Mouse (Mus musculus) spleen, adult 18-20 months (tissue): ENCODE data around the gene Dusp3.
"Not testable (repeated sequence)": the region's sequence is repeated elsewhere in the genome, so short reads cannot be mapped to it uniquely, and the experiment has no call there.

Source experiments
- DNase-seq, 2 experiments: peaks; one replicate each; pipeline ENCODE4 v3.0.0; 2022; ENCODE audit warnings: mixed read lengths in 2 of 2

Dusp3 gene

DNA sequence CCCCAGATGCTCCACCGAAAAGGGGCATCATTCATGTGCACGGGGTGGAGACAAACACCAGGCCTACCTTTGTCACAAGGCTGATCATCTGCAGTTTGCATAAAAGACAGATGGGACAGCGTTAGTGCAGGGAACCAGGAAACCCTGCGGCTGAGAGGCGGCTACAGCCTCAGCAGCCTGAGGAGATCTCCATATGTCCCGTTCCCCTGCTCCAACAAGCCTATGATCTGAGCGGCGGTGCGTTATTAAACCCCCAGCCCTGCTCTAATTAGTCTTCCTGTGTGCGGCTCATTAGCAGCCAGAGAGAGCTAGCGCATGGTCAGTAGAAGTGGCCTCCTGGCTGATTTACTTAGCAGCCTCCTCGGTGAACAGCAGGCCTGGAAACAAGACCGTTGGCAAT is 23.3 kb upstream of the Dusp3 start:
- DNase-seq, result no peak

DNA sequence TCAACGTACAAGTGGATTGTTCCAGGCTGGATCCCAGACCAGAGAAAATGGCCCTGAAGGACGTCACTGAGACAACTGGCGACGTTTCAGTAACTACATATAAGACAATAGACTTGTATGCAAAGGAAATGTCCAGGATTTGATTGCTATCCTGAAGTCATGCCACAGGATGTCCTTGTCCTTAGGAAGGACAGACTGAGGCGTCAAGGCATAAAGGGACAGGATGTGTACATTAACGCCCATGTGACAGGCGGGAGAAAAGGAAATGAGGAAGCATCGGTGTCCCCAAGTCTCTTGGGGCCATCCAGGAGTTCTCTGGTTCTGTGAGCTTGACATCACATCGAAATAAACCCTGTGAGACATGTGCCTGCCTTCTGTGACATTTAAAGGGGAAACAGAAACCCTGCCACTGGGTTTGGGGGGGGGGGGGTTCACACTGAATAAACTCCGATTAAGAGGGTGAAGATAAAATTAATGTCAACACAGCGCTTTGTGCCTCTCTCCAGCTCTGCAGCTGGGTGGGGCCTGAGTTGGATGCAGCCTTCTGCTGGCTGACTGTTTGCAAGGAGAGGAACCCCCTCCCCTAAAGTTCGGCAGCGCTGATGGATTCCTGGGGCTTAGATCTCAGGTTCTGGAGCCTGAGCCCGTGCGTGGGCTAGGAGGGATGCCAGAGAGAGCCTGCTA is 22.3 kb upstream of the Dusp3 start:
- no peak for DNase-seq

DNA sequence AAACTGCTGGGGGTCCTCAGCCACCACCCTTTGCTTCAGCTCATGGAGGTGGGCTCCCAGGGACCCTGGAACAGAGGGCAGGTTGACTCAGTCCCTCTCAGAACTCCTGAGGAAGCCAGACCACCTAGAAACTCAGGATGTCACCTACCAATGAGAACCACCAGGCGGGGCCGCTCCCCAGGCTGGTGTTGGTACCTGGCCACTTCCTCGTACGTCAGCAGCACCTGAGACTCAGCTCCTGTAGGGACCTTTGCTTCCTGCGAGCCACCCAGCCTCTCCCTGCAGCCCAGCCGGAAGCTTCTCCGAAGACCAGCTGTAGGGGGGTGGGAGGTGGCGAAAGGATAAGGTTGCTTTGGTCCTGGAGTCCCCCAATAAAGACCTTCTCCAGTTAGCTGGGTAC is 21.6 kb upstream of the Dusp3 start:
- no peak for DNase-seq

DNA sequence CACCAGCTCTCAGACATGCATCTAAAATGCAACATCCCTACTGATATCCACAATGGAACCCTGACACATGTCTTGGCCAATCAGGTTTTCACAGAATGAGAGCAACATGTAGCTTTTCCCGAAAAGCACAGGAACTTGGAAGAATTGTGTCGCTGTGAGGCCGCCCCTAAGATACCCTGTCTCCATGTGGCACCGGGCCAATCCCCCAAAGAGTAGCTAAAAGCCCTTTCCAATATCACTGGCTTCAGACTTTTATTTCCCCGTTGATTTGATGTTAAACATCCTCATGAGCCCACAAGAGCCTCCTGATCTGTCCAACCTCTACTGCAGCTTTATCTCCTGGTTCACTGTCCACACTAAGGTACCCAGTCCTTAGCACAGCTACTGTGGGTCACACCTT is 19.9 kb upstream of the Dusp3 start:
- no peak for DNase-seq

DNA sequence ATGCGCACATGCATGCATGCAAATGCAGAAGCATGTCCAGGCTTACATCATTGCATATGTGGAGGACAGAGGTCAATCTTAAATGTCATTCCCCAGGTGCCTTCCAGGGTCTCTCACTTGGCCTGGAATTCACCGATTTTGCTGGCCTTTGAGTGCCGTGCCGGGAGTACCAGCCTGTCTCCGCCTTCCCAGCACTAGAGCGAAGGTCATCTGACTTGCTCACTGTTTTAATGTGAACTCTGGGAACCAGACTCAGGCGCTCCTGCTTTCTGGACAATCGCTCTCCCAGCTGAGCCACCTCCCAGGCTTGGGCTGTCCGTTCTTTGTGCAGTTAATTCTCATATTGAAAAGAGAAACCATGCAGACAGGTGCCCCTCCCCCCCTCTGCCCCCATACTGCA is 19.5 kb upstream of the Dusp3 start:
- no peak for DNase-seq

DNA sequence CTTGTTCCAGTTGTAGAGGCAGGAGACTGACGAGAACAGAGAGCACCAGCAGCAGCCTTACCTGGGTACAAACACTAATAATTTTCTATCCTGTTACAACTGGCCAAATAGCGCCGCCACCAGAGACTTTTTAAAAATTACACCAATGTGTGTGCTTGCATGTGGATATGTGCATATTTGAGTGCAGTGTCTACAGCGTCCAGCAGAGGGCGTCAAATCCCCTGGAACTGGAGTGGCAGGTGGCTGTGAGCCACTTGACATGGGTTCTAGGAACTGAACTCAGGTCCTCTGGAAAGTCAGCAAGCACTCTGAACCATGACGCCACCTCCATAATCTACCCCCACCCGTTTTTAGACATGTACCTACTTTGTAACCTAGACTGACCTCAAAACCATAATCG is 17.4 kb upstream of the Dusp3 start:
- no peak for DNase-seq

DNA sequence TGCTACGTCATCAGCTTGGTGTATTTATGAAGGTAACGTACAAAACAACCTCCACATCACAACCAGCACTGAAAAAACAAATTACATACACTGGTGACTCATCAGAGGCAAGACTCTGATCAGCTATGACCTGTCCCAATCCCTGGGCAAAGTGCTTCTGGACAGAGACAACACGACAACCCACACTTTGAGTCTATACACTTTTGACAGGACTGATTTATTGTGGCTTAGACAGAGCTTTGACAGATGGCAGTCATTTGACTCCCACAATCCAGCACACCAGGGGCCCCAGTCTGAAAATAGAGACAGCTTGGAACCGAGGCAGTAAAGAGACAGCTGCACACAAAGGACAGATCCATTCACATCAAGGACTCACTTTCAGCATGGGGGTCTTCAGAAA is 12.7 kb upstream of the Dusp3 start:
- no peak for DNase-seq

DNA sequence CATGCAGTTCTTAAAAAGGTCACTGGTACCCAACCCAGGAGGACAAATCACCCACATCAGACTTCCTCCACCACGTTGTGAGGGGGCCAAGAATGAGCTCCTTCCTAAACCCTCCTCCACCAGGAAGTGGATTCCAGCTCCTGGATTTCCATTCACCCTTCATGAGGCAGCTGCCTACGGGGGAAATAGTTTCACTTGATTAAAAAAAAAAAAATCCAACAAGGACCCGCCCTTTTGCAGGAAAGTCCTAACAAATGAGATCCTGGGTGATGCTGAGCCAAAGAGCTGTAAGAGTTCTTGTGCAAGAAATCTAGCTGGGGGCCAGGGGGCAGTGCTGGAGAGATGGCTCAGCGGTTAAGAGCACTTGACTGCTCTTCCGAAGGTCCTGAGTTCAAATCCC is 11.4 kb upstream of the Dusp3 start:
- no peak for DNase-seq

DNA sequence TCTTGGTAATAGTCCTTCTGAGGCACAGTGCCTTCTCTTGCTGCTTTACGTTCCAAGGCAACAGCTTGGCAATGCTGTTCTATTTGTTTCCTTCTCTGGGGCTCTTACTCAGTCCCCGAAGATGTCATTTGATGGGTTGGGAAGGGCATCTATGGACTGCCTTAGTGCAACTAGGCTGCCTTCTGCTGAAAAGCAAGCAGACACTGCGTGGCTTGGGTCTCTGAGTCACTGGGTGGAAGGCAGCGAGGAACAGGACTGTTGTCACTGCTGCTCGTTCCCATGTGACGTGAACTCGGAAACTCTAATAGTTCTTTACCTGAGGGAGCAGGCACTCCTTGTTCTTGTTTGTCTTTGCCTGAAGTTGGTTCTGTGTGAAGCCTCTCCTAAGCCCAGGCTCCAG is 9.1 kb upstream of the Dusp3 start:
- no peak for DNase-seq

DNA sequence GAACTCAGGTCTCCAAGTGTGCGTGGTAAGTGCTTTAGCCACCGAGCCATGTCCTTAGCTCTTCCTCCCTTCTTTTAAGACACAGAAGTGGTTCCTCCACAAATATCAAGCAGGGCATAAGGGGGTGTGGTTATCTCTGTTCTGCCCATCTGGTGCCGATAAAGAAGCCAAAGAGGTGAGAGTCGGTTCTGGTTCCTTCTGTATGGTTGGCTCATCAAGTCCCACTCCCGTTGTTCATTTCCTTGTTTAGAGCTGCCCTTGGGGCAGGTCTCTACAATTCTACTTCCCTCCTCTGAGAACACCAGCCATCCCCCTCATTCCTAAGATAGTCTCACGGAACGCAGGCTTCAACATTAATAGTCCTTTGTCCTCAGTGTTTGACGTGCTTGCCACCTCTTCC is 7.3 kb upstream of the Dusp3 start:
- DNase-seq, result no peak

DNA sequence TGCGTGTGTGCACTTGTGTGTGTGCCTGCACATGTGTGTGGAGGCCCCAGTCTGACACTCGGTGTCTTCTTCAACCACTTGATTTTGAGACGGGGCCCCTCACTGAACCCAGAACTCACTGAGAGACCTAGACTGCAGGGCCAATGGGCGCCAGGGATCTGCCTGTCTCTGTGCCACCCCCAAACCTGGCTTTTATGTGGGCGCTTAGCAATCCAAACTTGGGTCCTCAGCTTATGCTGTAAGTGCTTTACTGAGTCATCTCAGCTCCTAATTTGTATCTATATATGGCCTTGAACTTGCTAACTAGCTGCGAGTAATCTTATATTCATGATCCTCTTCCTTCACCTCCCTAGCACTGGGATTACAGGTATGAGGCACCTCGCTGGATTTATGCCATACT is 5.6 kb upstream of the Dusp3 start:
- DNase-seq, result no peak

DNA sequence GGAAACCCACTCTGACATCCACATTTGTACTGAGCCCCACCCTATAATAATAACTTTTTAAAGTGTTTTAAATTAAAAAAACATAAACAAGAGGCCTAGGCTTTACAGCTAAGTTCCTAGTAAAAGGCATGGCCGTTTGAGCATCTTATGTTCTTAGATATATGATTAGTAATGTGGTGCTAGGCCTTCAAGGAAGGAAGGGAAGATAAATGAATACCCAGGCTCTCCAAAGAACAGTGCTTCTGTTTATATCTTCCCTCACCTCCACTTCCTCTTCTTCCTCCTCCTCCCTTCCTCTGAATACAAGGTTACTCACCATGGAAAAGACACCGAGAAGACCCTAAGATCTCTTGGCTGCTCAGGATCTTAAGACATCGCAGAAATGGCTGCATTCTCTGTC is 5.0 kb upstream of the Dusp3 start:
- no peak for DNase-seq

DNA sequence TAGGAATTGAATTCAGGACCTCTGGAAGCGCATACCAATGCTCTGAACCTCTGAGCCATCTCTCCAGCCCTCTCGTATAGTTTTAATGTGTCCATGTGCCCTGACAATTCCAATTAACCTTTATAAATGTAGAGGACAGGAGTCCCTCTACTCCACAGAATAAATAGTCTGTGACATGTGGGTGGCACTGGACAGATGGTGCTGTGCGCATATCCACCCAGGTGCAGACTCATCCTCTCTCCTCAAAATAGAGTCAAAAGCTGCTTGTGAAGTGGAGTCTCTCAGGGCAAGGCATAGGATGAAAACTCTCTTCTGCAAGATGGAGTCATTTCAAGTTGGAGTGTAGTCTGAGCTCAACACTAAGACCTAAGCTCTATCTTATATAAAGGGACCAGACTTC is 3.4 kb upstream of the Dusp3 start:
- DNase-seq, result no peak

DNA sequence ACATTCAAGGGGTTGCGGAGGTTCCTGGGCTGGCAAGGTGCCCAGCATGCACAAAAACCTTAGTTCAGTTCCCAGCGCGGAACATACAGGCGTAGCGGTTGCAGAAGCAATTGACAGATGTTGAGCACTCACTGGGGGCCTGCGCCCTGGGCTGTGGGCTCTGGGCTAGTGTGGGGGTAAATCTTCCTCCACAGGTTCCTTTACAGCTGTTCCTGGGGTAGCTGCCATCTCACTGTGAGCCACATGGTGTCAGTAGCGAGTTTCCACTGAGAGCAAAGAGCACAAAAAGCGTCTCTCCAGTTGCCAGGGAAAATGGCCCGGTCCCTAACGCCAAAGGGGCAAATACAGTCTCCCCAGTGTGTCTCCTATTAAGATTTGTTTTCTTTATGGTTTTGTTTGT is 823 bp downstream of the Dusp3 start:
- peak; percentile 52 to 73 for DNase-seq

DNA sequence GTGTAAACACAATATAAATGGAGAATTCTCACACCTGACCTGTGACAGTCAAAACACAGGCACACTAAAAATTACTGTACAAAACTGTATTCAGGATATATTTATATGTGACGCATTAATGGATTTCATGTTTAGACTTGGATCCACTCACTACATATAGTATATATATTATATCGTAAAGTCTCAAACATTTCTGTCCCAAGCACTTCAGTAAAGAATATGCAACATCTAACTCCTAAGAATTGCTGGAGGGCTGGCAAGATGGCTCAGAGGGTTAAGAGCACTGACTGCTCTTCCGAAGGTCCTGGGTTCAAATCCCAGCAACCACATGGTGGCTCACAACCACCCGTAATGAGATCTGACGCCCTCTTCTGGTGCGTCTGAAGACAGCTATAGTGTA is 1.4 kb downstream of the Dusp3 start:
- DNase-seq, result not testable (repeated sequence)

DNA sequence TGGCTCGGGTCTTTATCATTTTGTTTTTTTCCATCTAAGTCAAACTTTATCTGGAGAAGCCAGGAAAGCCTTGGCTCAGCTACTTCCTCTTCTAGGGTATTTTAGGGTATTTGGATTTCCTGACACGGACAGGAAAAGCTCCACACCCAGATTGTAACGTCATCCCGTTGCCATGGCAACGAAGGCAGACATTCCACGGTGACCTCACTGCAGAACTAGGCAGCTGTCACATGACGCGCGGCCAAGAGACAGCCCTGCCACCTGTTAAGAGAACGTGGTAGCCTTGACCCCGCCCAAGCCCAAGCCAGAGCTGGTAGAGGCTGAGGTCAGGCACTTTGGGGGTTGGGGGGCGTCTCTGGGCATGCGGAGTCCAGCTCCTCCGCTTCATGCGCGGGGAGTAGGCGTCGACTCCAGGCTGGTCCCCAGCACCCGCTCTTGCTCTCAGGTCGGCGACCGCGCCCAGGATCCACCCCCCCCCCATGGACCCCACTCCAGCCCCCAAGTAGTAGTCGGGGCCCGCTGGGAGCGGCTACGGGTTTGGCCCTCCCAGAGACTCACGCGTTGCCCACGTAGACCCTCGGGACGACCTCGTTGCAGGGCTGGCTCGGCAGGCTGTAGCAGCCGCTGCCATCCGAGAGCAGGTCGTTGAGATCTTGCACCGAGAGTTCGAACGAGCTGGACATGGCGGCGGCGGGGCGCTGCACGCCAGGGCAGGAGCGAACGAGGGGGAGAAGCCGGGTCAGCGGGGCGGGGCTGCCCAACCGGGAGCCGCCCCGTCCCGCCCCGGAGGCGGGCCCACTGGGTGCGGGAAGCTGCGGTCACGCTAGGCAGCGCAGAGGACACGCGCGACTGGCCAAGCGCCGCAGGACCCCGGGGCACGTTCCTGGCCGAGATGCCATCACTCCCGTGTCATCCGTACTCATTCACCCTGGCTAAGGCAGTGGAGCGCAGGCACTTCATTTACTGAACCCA is 2.5 kb downstream of the Dusp3 start, which contains the start of gene Cfap97d1:
TSS of gene Cfap97d1 (plus strand) at position 226 of the 972 bp plus-strand sequence.
- peak; percentile 78 to 81 for DNase-seq

DNA sequence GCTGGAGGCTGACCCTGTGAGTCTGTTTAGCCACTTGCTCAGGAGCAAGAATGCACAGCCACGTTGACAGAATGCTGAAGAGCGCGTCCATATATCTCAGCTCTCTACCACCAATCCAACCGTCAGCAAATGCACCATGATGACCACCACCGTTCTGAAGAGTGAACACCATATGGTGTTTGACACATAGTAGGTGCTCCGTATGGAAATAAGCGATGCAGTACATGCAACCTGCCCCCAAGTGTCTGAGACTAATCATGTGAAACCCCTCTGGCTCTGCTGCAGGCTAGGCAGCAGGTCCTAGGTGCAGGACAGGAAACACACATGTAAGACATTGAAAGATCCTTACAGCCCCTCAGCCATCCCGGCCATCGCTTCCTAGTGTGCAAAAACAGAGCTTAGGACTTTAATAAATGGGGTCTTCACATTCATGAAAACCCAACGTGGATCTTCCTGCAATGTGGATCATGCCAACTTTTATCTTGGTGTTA is 3.3 kb downstream of the Dusp3 start:
- DNase-seq, result no peak

DNA sequence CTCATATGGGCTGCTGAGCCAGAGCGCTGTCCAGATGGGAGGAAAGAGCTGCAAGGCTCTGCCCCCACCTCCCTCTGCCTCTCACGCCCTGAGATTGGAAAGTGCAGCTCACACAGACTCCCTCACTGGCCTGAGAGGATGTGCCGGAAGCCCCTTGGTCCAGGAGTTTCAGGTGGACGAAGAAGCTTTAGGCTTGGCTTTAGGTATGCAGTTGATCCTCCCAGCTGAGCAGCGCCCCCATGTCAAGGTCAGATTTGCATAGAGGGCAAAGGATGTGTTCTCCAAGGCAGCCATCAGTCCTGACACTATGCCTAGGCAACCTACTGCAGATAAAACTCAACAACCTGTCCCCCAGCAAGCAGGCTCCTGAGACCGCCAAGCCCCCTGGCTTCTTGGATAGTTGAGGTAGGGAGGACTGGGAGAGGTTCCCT is 3.8 kb downstream of the Dusp3 start:
- no peak for DNase-seq

DNA sequence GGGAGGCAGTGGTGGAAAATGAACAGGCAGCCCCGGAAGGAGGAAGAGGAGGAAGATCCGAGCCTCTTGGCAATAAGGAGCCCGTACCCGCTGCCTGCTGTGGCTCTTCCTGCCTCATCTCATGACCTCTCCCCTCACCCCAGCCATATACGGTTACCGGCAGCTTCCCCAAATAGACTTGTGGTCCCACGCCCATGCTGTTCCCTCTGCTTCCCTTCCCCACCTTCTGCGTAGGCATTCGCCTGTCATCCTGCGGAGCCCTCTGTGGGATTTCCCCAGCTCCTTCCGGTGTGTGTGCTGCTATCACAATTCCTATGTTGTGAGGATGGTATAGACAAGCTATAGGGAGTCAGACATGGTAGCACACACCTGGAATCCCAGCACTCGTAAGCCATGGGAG is 5.0 kb downstream of the Dusp3 start:
- no peak for DNase-seq

DNA sequence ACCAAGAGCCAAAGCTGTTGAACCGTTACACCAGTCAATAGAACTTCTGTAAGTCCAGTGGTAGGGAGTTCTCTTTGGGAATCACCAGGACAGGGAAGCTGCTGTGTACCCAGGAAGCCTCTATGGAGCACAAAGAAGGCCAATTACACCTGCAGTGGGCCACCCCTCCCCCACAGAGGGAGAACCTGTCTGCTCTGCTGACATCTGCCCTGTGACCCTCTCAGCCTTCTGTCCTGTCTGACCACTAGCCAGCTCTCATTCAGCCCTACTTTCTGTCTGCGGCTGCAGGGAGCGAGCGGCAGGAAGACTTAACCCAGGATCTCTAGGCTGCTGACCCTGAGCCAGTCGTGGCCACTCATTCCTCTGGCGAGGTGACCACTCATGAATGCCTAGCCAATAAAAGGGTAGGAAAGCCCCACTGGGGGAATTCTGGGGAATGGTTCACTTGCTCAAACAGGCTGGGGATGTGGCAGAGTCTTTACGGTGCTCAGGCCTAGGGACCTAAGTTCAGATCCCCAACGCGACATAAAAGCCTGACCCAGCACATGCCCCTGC is 6.1 kb downstream of the Dusp3 start:
- DNase-seq, result no peak

DNA sequence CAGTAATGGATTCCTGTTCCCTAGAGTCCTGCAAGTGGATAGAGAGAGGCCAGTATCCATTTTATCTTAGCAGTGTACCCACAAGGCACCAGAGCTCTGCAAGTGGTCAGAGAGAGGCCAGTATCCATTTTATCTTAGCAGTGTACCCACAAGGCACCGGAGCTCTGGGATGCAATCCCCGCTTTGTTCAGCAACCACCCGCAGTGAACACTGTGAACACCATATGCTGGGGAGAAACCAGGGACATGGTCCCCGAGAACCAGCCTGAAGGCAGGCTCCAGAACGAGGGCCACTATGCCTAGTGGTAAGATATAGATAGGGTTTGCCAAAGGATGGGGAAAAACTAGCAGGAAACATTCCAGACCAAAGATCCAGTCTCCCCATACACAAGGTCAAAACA is 7.7 kb downstream of the Dusp3 start:
- DNase-seq, result no peak

DNA sequence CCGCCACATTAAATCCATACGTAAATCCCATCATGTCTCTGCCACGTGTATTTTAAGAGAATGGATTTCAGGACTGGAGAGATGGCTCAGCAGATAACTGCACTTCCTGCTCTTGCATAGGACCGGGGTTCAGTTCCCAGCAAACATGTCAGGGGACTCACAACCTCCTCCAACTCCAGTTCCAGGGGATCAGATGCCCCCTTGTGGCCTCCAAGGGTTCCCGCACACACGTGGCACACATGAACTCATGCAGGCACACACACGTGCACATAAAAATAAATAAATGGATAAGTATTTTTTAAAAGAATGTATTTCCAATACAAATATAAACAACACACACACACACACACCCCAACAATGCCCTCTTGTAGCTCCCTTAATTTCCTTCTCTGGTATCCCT is 9.9 kb downstream of the Dusp3 start:
- no peak for DNase-seq

DNA sequence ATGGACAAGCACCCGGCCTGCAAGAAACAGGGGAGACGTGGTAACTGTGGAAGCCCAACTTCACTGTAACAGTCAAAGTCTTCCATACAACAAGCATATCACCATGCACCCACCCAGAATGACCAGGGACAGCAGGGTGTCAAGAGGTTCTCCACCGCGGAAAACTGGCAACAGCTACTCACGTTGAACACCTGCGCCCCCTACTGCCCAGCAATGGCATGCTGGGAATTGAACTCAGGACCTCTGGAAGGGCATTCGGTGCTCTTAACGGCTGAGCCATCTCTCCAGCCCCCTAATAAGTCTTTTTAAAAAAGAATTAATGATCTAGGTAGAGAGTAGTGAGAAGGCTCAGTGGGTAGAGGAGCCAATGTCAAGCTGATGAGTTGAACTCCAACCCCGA is 11.9 kb downstream of the Dusp3 start:
- no peak for DNase-seq

DNA sequence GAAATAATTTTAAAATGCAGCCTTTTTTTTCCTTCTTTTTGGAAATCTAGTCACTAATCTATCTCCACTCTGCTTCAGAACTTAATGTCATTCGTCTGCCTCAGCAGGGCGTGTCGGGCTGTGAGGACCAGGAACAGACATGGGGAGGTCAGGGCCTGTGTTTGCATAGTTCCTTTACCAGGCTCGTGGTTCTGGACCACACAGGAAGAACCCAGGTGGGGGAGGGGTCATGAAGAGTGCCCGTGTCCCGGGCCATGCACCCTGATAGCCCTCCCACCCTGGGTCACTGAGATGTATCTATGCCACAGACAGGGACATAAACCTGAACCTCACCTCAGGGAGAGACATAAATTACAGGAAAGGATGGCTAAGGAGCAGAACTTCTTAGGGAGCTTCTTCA is 12.6 kb downstream of the Dusp3 start:
- DNase-seq, result no peak
